Mouse (Mus musculus) hindbrain, embryonic 12.5 days (tissue): ENCODE measurements at regions not wholly inside any gene's neighbourhood (a gene's known extent, or its start where the extent isn't known, plus 50 kb on each side); places are given as distances from the start of the nearest gene placed in this dataset.

Source experiments
- ATAC-seq: fragments of 200-750 bp; cut with Nextera tagmentation; 2 replicates; pipeline ENCODE4 v1.8.0; 2017; ENCODE audit warnings: moderate TSS enrichment; ENCODE audit not compliant: low FRiP score
- H3K27ac ChIP-seq: fragments of 300-500 bp; sonication (generic); 2 replicates; pipeline ENCODE4 v1.5.1; 2016; ENCODE audit warnings: mild to moderate bottlenecking
- H3K27me3 ChIP-seq: fragments of 300-500 bp; sonication (generic); 2 replicates; pipeline ENCODE4 v1.6.1; 2016; ENCODE audit warnings: mild to moderate bottlenecking
- H3K36me3 ChIP-seq: fragments of 300-500 bp; sonication (generic); 2 replicates; pipeline ENCODE4 v1.6.1; 2016; ENCODE audit warnings: mild to moderate bottlenecking
- H3K4me1 ChIP-seq: fragments of 300-500 bp; sonication (generic); 2 replicates; pipeline ENCODE4 v1.6.1; 2016
- H3K4me2 ChIP-seq: fragments of 300-500 bp; sonication (generic); replicated peaks from 2 replicates; pipeline ENCODE4 v1.6.1; 2016; ENCODE audit warnings: mild to moderate bottlenecking
- H3K4me3 ChIP-seq: fragments of 300-500 bp; sonication (generic); 2 replicates; pipeline ENCODE4 v1.5.1; 2016; ENCODE audit warnings: mild to moderate bottlenecking
- H3K9ac ChIP-seq: fragments of 300-500 bp; sonication (generic); 2 replicates; pipeline ENCODE4 v1.6.1; 2016; ENCODE audit warnings: mild to moderate bottlenecking, moderate library complexity
- H3K9me3 ChIP-seq: fragments of 300-500 bp; sonication (generic); replicated peaks from 2 replicates; pipeline ENCODE4 v1.6.1; 2016; ENCODE audit warnings: mild to moderate bottlenecking
- WGBS: fragments of 180-500 bp; shearing (Covaris S2); methylation state at CpG from one replicate; pipeline ENCODE4 v1.1.7; 2016; 5-methylcytosine and 5-hydroxymethylcytosine counted together

DNA sequence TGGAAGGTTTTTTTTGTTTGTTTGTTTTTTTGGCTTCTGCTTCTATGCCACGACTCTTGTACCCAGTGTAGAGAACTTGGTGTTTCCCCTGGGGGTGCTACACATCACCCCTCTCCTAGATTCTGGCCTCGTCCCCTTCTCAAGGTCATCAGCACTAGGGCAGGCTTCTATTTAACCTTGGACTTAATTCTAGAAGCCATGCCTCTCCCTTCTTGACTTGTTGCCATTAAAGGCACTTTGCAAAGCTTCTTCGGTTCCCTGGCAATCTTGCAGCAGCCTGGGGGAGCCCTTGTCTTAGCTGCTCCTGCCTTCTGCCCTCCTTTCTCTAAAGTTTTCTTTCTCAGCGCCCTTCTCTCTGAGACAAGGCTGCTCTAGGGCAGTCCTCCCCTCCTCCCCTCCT lies 143.0 kb upstream of the Foxn2 start:
- H3K27me3 ChIP-seq, result no peaks in the 10 kb centered on the region
- H3K4me3 ChIP-seq, result no peak overlapping the region
- no peak overlapping the region for H3K9ac ChIP-seq
- H3K27ac ChIP-seq, result no peak overlapping the region
- H3K36me3 ChIP-seq, result no peaks in the 10 kb centered on the region
- 65% methylated on average over 4 of the region's 4 CpGs for WGBS
- ATAC-seq, result no peak
- no peak overlapping the region for H3K4me2 ChIP-seq
- H3K4me1 ChIP-seq, result no peaks in the 10 kb centered on the region
- H3K9me3 ChIP-seq, result no peaks in the 10 kb centered on the region

DNA sequence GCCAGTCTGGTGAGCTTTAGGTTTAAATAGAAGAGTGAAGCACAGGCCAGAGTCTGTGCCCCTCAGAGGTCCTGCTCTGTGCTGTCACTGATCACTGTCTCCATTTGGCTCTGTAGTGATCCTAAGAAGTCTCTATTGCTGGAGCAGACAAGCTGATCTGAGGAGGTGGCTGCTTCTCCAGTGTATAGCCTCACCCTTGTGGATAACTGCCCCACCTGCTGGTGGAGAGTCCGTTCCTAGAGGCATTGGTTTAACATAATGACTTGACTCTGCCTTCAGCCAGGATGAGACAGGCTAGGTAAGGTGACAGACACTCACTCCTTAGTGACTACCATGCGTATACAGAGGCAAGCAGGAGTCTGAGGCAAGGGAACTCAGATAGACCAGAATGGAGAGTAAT lies 136.5 kb upstream of the Foxn2 start:
- no peak overlapping the region for H3K4me3 ChIP-seq
- no peak overlapping the region for H3K27ac ChIP-seq
- H3K4me1 ChIP-seq, result no peaks in the 10 kb centered on the region
- no peak overlapping the region for H3K9ac ChIP-seq
- H3K36me3 ChIP-seq, result no peaks in the 10 kb centered on the region
- no peak overlapping the region for H3K4me2 ChIP-seq
- 61% methylated on average over 2 of the region's 2 CpGs for WGBS
- no peaks in the 10 kb centered on the region for H3K9me3 ChIP-seq
- no peaks in the 10 kb centered on the region for H3K27me3 ChIP-seq
- ATAC-seq, result no peak

DNA sequence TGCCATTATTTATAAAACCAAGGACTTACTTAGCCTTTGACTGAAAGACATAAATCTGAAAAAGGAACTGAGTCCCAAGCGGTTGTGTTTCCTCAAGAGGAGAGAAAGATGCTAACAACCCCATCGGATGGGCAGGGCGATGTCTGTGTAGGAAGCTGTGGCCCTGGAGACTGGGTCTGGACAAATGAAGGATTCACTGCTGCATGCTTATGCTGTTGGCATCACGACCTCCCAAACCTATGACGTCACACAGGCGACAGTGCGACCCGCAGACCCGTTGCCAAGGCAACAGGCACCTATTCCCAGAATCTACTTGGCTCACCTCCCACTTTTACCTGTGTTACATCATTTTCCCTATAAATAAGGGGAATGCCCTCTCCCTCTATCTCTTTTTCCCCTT lies 135.3 kb upstream of the Foxn2 start:
- Histone ChIP-seq H3K27ac (no peak overlapping the region), H3K4me1 (no peaks in the 10 kb centered on the region), H3K9me3 (no peaks in the 10 kb centered on the region), H3K36me3 (no peaks in the 10 kb centered on the region), H3K4me3 (no peak overlapping the region), H3K27me3 (no peaks in the 10 kb centered on the region), H3K9ac (no peak overlapping the region), H3K4me2 (no peak overlapping the region)
- no peak for ATAC-seq
- 86% methylated on average over 9 of the region's 9 CpGs for WGBS

DNA sequence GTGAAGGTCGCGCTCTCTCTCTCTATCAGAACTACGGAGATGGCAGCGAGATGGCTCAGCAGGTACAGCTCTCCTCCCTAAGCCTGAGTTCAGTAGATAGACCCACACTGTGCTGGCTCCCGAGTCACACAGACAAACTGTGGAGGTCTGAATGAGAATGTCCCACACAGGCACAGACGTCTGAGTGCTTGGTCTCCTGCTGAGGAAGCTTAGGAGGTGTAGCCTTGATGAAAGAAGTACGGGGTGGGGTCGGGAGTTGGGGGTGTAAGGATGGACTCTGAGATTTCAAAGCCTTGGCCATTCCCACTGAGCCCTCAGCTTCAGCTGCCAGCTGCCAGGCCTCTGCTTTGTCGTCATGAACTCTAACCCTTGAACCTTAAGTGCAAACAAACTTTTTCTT lies 134.2 kb upstream of the Foxn2 start:
- WGBS, result 61% methylated on average over 9 of the region's 9 CpGs
- Histone ChIP-seq H3K4me1 (no peaks in the 10 kb centered on the region), H3K36me3 (no peaks in the 10 kb centered on the region), H3K4me3 (no peak overlapping the region), H3K27ac (no peak overlapping the region), H3K9ac (no peak overlapping the region), H3K27me3 (no peaks in the 10 kb centered on the region), H3K9me3 (no peaks in the 10 kb centered on the region), H3K4me2 (no peak overlapping the region)
- ATAC-seq, result no peak

DNA sequence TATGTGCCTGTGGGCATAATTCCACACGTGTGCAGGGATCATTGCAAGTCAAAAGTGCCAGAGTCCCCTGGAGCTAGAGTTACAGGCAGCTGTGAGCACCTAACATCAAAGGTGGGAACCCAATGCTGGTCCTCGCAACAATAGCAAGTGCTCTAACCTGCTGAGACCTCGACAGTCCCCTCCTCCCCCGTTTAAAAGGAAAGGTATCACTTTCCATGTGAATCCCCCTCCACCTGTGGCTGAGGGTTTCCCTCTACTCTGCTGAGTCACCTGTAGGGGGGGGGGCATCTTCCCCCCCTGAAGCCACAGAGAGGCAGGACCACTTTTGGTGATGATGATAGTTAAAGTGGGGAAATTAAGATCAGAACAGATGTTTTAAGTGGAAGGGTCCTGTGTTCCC lies 133.4 kb upstream of the Foxn2 start:
- Histone ChIP-seq H3K9ac (no peak overlapping the region), H3K4me3 (no peak overlapping the region), H3K4me2 (no peak overlapping the region), H3K27me3 (no peaks in the 10 kb centered on the region), H3K4me1 (no peaks in the 10 kb centered on the region), H3K9me3 (no peaks in the 10 kb centered on the region), H3K36me3 (no peaks in the 10 kb centered on the region), H3K27ac (no peak overlapping the region)
- WGBS, result 42% methylated on average over 4 of the region's 4 CpGs
- ATAC-seq, result no peak

DNA sequence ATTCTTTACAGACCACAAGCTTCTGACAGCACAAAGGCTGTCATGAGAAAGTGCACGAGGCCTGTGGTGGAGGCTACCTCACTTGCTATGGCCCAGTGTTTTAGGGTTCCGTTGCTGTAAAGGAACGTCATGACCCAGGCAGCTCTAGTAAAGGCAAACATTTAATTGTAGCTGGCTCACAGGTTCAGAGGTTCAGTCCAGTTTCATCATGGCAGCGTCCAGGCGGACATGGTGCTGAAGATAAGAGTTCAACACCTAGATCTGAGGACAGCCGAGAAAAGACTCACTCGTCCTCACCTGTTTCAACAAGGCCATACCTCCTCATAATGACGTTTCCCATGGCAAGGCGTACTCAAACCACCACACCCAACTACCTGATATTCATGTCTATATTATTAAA lies 132.7 kb upstream of the Foxn2 start:
- 89% methylated on average over 9 of the region's 9 CpGs for whole genome bisulfite sequencing
- no peak overlapping the region for H3K4me2 ChIP-seq

DNA sequence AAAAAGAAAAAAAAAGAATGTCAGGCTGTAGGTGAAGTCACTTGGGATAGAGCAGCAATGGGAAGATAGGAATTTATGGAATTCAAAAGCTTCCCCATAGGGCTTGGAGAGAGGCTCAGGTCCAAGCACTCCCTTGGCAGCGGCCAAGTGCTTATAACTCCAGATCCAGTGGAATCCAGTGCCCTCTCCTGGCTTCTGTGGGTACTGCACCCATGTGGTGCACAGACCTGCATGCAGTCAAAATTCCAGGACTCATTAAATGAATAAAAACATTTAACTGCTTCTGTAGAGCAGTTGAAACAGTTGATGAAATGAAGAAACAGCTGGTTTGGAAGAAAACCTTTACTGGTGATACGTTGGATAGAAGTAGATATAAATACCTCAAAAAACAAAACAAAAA lies 127.6 kb upstream of the Foxn2 start:
- H3K9me3 ChIP-seq, result no peaks in the 10 kb centered on the region
- 86% methylated on average over 2 of the region's 2 CpGs for WGBS
- no peak for ATAC-seq
- H3K9ac ChIP-seq, result no peak overlapping the region
- H3K4me3 ChIP-seq, result no peak overlapping the region
- no peaks in the 10 kb centered on the region for H3K36me3 ChIP-seq
- no peaks in the 10 kb centered on the region; the same call in 1 of the 2 replicates for H3K27me3 ChIP-seq
- no peak overlapping the region for H3K27ac ChIP-seq
- H3K4me1 ChIP-seq, result 0 out of 2 replicates have a peak, but pooled peaks cover 2% of the 10 kb centered on the region
- H3K4me2 ChIP-seq, result no peak overlapping the region

More for the DNA sequence above, 132.7 kb upstream of the Foxn2 start:
- Histone ChIP-seq H3K9ac (no peak overlapping the region), H3K4me3 (no peak overlapping the region), H3K27ac (no peak overlapping the region), H3K4me1 (no peaks in the 10 kb centered on the region), H3K36me3 (no peaks in the 10 kb centered on the region), H3K27me3 (no peaks in the 10 kb centered on the region), H3K9me3 (no peaks in the 10 kb centered on the region)
- ATAC-seq, result no peak

DNA sequence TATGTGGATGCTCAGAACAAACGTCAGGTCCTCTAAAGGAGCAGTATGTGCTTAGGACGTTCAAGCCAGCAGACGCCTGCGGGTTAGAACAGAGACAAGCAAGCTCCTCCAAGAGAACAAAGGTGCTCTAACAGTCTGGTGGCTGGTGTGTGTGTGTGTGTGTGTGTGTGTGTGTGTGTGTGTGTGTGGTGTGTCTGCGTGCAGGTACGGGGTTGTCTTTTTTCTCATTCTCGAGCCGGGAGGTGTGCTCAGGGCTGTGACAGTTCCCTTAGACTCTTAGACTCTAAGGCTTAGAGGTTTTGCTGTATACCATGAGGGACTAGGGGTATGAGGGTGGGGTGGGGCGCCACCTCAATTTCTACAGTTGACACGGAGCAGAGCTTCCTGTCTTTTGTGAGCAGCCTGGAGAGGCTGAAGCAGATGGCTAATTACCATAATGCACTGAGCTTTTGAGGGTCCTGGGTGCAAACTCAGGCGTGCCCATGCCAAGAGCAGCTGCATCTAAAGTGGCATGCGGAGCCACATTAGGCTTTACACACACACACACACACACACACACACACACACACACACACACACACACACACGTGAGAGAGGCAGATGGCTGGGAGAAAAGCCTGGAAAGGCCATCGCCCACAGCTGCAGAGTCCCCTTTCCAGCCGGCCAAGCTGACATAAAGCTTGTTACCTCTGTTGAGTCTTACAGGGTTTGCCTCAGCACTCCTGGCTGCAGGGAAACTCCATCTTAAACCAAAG lies 124.1 kb upstream of the Foxn2 start:
- Histone ChIP-seq H3K9me3 (no peaks in the 10 kb centered on the region), H3K4me2 (no peak overlapping the region), H3K4me3 (no peak overlapping the region), H3K36me3 (no peaks in the 10 kb centered on the region), H3K27me3 (peaks cover 5% of the 10 kb centered on the region), H3K27ac (no peak overlapping the region), H3K9ac (no peak overlapping the region), H3K4me1 (0 out of 2 replicates have a peak, but pooled peaks cover 2% of the 10 kb centered on the region)
- WGBS, result 70% methylated on average over 15 of the region's 15 CpGs
- peak; percentile 92 for ATAC-seq

DNA sequence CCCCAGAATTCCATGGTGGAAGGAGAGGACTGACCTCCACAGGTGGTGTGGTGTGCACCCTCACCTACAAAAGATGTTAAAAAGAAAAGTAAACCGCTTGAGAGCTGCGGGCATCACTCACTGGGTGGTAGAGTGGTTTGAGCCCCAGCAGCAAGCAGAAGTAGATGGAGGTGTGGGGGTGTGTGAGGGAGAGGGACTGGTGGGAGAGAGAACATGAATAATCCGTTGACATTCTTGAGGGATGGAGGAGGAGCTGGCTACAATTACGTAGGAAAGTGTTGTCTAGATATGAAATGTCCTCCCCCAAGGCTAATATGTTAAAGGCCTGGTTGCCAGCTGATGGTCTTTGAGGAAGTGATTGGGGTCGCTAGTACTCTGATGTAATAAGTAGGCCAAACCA lies 123.2 kb upstream of the Foxn2 start:
- Histone ChIP-seq H3K36me3 (no peaks in the 10 kb centered on the region), H3K9me3 (no peaks in the 10 kb centered on the region), H3K27me3 (peaks cover 10% of the 10 kb centered on the region), H3K4me2 (no peak overlapping the region), H3K9ac (no peak overlapping the region), H3K27ac (no peak overlapping the region), H3K4me1 (0 out of 2 replicates have a peak, but pooled peaks cover 2% of the 10 kb centered on the region), H3K4me3 (no peak overlapping the region)
- no peak for ATAC-seq
- 72% methylated on average over 5 of the region's 5 CpGs for WGBS

DNA sequence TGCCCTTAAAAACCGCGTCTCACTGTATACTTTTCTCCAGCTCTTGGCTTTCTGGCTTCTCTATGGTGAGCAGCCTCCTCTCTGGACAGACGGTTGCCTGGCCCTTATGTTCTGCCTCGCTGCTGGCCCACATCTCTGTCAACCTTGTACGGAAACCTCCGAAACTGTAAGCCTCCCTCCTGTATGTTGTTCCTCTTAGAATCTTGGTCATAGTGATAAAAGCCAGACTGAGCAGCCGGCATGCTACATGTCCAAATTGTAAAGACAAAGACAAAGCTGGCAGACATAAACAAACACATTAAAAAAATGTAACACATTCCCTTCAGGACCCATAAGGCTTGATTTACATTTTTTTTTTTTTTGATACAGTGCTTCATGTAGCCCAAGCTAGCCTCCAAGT lies 122.7 kb upstream of the Foxn2 start:
- H3K4me2 ChIP-seq, result no peak overlapping the region
- H3K4me1 ChIP-seq, result 0 out of 2 replicates have a peak, but pooled peaks cover 2% of the 10 kb centered on the region
- H3K4me3 ChIP-seq, result no peak overlapping the region
- H3K36me3 ChIP-seq, result no peaks in the 10 kb centered on the region
- no peaks in the 10 kb centered on the region for H3K9me3 ChIP-seq
- ATAC-seq, result no peak
- WGBS, result 90% methylated on average over 7 of the region's 7 CpGs
- H3K27ac ChIP-seq, result no peak overlapping the region
- no peak overlapping the region for H3K9ac ChIP-seq
- H3K27me3 ChIP-seq, result peaks cover 15% of the 10 kb centered on the region

DNA sequence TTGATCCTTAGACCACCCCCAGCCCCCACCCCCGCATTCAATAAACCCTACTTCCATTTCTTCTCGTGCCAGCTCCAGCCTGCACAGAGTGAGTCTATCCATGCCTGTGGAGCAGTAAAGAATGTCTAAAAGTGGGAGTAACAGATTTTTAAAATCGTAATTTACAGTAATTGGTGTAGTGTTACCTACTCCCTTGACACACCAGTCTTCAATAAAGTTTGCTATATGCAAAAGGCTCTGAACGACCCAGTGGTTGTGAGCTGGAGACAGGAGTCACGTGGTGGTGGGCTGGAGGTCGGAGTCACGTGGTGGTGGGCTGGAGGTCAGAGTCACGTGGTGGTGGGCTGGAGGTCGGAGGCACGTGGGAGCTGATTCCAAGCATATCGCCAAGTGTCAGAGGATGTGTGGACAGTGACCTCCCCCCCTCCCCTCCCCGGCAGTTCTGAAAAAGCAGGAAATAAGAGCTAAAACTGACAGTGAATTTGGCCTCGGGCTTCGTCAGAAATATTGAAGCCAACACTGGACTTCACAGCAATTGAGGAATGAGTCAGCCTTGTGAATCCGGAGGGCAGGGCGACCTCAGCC lies 122.2 kb upstream of the Foxn2 start:
- Histone ChIP-seq H3K4me3 (no peak overlapping the region), H3K27me3 (peaks cover 20% of the 10 kb centered on the region), H3K36me3 (no peaks in the 10 kb centered on the region), H3K4me2 (no peak overlapping the region), H3K9ac (no peak overlapping the region), H3K27ac (no peak overlapping the region), H3K4me1 (0 out of 2 replicates have a peak, but pooled peaks cover 2% of the 10 kb centered on the region), H3K9me3 (no peaks in the 10 kb centered on the region)
- ATAC-seq, result no peak
- WGBS, result 75% methylated on average over 16 of the region's 16 CpGs

DNA sequence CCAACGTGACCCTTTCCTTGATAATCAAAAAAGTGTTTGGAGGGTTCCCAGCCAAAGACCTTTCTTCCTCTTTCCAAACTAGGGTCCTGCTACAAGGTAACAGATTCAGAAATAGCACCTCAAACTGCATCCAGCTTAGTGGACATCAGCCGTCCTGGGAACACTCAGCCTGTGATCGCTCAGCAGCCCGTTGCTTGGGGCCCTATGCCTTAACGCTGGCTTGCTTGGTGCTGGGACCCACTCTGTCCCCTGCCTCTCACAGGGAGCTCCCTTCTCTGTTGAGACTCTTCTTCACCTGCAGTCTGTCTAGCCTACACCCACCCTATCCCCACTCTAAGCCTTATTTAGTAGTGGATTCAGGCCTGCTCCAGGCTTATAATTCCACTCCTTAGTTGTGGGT lies 121.6 kb upstream of the Foxn2 start:
- Histone ChIP-seq H3K9ac (no peak overlapping the region), H3K36me3 (no peaks in the 10 kb centered on the region), H3K27ac (no peak overlapping the region), H3K4me1 (0 out of 2 replicates have a peak, but pooled peaks cover 2% of the 10 kb centered on the region), H3K27me3 (peaks cover 26% of the 10 kb centered on the region), H3K4me3 (no peak overlapping the region), H3K4me2 (no peak overlapping the region), H3K9me3 (no peaks in the 10 kb centered on the region)
- WGBS, result 69% methylated on average over 5 of the region's 5 CpGs
- ATAC-seq, result no peak

DNA sequence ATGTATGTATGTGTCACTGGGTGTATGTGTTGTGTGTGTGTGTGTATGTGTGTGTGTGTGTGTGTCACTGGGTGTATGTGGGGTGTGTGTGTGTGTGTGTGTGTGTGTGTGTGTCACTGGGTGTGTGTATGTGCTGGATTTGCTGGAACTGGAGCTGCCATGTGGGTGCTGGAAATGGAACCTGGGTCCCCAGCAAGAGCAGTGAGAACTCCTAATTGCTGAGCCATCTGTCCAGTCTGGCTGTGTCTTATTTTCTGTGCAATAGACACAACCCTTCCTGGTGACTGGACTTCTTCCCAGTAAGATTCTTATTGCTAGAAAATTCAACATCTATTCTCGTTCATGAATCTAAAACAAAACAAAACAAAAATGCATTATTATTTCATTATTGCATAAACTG lies 119.8 kb upstream of the Foxn2 start:
- Histone ChIP-seq H3K4me2 (no peak overlapping the region), H3K9me3 (no peaks in the 10 kb centered on the region), H3K36me3 (no peaks in the 10 kb centered on the region), H3K4me1 (peaks cover 15% of the 10 kb centered on the region), H3K9ac (no peak overlapping the region), H3K4me3 (no peak overlapping the region), H3K27me3 (peaks cover 41% of the 10 kb centered on the region), H3K27ac (no peak overlapping the region)
- ATAC-seq, result no peak
- WGBS, result 84% methylated on average over 1 of the region's 1 CpGs
